Mouse (Mus musculus): ENCODE measurements at regions not wholly inside any gene's neighbourhood (a gene's known extent, or its start where the extent isn't known, plus 50 kb on each side); places are given as distances from the start of the nearest gene placed in this dataset.

GRCm38 (mm10) chr4:137104447-137105044 is 55.9 kb upstream of the Zbtb40 start:
- TF ChIP-seq CTCF (IDR thresholded peaks at IDR 0.05; ENCODE audit: borderline replicate concordance, extremely low read depth, insufficient read depth, insufficient read length) = no peak
- no peak for TF ChIP-seq POLR2A (IDR thresholded peaks at IDR 0.05; ENCODE audit: borderline replicate concordance, extremely low read depth, insufficient read depth, insufficient read length, poor library complexity, severe bottlenecking)

All from brain, embryonic 14.5 days (tissue).